Mouse (Mus musculus) skeletal muscle tissue, adult 2 months (tissue): ENCODE data around the gene Tmem265.

ENCODE experiments used
- DNase-seq: peaks from one replicate; pipeline ENCODE4 v3.0.0-alpha.2; 2012; ENCODE audit warnings: low read depth, low spot score

The Tmem265 gene

GRCm38 (mm10) chr7:127588011-127588871, 27.1 kb downstream of the Tmem265 start, which contains the start of the genes Ccdc189 and Rnf40:
TSS of gene Ccdc189 (minus strand) at chr7:127588595.
TSS of gene Rnf40 (plus strand) at chr7:127588767.
- DNase-seq, result peak; percentile 96

DNA sequence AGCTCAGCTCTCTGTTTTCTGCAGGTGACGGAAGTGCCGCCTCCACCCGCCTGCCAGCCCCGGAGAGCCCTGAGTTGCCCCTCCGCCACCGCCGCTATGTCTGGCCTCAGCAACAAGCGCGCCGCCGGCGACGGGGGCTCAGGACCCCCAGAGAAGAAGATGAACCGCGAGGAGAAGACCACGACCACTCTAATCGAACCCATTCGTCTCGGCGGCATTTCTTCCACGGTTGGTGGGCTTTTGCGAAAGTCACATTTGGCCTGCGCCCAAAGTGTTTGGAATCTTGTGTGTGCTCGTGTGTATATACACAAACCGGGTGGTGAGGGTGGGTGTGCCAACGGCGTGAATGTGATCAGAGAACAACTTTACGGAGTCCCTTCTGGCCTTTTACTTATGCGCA, 27.7 kb downstream of the Tmem265 start:
- no peak for DNase-seq

DNA sequence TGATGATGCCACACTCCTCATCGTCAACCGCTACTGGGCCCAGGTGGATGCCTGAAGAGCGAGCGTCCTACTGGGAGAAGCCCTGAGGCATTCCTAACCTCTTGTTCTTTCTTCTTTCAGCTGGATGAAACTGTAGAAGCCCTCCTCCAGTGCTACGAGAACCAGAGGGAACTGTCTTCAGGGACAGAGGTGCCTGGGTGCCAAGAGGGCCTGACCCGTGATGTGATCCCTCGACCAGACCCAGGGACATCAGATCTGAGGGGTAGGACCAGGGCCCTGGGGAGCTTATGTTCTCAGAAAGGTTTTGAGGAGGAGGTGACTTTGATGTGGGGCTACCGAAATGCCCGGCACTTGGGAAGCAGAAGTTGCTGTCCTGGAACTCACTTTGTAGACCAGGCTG, 28.4 kb downstream of the Tmem265 start:
- DNase-seq, result no peak

DNA sequence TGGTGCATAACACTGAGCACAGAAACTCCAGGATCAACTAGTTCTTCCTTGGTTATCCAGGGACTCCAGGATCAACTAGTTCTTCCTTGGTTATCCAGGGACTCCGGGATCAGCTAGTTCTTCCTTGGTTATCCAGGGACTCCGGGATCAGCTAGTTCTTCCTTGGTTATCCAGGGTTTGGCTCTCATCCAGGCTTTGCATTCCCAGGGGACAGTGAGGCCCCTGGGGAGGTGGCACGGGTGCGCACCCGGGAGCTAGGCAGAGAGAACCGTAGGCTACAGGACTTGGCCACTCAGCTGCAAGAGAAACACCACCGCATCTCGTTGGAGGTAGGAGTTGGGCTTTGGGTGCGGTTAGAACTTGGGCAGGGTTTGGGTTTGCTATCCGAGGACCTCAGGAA, 29.9 kb downstream of the Tmem265 start:
- no peak for DNase-seq

DNA sequence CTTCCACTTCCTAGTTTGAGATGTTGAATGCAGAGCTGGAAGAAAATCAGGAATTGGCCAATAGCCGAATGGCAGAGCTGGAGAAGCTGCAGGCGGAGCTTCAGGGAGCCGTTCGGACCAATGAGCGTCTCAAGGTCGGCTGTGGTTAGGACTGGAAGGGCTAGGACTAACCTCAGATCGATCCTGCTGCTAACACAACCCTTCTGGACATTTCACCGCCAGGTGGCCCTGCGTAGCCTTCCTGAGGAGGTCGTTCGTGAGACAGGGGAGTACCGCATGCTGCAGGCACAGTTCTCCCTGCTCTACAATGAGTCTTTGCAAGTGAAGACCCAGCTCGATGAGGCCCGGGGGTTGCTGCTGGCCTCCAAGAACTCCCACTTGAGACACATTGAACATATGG, 31.4 kb downstream of the Tmem265 start:
- DNase-seq, result no peak

GRCm38 (mm10) chr7:127596747-127597146, 35.6 kb downstream of the Tmem265 start:
- no peak for DNase-seq

- no peak for DNase-seq
Observed at GRCm38 (mm10) chr7:127600612-127601011, 39.4 kb downstream of the Tmem265 start.

GRCm38 (mm10) chr7:127601735-127602134, 40.5 kb downstream of the Tmem265 start:
- no peak for DNase-seq

DNA sequence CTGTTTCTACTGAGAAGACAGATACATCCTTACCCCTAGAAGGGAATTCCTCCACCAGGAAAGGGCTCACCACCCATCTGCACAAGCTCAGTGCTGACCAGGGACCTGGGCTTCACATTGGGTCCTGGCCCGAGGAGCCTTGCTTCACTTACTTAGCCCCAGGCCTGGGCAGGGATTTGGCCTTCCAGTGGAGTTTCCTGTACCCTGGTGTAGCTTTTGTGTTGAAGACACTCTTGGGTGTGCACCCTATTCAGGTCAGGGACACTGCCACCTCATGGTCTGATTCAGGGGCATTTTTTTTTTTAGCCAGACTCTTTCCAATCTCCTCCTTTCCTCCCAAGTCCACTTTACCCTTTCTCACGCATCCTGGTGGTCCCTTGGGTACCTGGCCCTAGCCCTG, 41.7 kb downstream of the Tmem265 start:
- no peak for DNase-seq

GRCm38 (mm10) chr7:127604256-127604655, 43.1 kb downstream of the Tmem265 start:
- no peak for DNase-seq

GRCm38 (mm10) chr7:127607150-127607549, 46.0 kb downstream of the Tmem265 start:
- no peak for DNase-seq

- DNase-seq, result no peak
Observed at GRCm38 (mm10) chr7:127611011-127611410, 49.8 kb downstream of the Tmem265 start.

DNA sequence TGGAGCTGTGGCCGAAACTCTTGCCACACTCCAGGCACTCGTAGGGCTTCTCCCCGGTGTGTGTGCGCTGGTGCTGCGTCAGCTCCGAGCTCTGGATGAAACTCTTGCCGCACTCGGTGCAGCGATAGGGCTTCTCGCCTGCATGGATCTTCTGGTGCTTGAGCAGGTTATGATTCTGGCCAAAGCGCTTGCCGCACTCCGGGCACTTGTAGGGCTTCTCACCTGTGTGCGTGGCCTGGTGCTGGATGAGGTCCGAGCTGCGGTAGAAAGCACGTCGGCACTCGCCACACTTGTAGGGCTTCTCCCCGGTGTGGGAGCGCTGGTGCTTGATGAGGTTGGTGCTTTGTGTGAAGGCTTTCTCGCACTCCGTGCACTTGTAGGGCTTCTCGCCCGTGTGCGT, 50.4 kb downstream of the Tmem265 start:
- DNase-seq, result no peak

DNA sequence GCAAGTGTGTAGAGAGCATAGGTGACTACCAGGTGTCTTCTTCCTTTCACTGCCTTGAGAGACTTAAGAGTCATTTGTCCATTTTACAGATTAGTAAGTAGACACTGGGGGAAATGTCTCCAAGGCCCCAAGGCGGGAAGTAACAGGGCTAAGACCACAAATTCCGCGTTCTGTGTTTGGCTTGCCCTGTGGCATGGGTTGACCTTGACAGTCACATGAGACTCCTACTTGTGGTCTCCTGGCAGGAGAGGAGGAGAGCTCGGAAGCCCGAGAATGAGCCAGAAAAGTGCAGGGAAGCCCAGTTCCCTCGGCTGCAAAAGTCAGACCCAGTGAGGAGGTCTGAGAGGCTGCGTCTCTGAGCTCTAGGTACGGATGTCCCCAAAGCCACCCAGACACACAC, 52.3 kb downstream of the Tmem265 start:
- DNase-seq, result no peak

DNA sequence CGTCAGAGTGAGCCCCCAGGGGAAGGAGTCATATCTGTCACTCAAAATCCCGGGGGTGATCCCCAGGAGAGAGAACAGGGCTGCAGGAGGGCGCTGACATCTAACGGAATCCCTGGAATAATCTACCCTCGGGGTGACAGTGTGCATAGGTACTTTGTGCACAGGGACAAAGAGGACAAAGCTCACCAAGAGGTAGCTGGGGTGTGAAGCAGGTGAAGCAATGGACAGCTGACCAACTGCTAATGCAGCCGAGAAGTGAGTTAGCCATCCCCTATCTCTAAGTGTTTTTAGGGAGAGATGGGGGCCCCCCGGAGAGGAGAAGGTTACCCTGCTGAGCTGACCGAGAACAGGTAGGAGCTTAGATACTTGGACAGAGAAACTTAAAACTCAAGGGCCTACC, 52.9 kb downstream of the Tmem265 start:
- no peak for DNase-seq

GRCm38 (mm10) chr7:127614511-127614890, 53.3 kb downstream of the Tmem265 start:
- no peak for DNase-seq

DNA sequence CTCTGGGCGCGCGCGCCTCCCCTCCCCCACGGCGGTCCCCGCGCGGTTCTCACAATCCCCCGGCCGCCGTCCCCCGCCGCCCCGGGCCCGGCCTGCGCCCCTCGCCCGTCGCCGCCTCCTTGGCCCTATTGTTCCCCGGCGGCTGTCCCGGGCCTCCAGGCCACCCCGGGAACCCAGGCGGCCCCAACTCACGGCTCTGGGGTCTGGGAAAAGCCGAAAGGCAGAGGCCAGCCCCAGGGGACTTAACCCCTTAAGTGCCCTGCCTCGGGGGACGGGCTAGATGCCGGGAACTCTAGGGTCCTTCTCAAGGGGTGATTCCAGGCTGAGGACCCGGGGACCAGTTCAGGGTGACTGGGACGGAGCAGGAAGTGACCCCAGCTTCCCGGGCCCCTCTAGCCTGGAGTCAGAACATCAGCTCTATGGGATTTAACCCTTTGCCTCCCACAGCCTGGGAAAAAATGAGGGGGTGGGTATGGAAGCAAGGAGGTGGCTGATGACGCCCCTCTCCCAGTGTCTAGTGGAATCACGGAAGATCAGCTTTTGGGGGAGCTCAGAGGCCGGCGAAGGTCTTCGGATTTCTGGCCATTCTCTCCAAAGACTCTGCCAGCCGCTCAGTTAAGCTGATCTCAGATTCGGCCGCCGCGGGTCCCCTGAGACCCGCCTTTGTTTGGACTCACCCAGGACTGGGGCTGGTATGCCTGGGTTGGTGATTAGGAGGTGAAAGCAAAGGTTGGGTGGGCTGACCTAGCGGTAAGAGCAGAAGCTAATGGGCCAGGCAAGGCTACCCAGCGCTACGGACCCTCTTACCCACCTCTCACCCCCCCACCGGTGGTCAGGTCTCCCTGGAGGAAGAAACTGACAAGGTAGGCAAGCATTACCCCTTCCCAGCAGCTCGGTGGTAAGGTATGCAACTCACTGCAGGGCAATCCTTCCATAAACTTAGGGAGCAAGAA, 54.0 kb downstream of the Tmem265 start, which contains the start of gene Zfp629:
Zfp629 (minus strand) TSS at position 907 of the 953 bp plus-strand sequence.
- peak; percentile 43 for DNase-seq

DNA sequence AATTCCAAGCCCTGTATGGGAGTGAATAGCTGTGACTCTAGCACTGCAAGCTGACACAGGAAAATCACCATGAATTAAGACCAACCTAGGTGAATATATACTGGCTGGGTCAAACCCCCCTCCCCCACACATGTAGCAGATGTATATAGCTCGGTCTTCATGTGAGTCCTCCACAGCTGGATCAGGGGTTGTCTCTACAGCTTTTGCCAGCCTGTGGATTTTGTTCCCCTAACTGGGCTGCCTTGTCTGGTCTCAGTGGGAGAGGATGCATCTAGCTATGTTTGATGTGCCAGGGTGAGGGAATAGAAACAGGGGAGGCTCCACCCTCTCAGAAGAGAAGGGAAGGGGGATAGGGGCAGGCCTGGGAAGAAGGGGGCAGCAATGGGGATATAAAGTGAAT, 55.1 kb downstream of the Tmem265 start:
- DNase-seq, result no peak
